Mouse (Mus musculus) brain, adult 2 months (tissue): ENCODE measurements at regions not wholly inside any gene's neighbourhood (a gene's known extent, or its start where the extent isn't known, plus 50 kb on each side); places are given as distances from the start of the nearest gene placed in this dataset.

ENCODE experiments used
- DNase-seq: peaks from one replicate; pipeline ENCODE4 v3.0.0; 2011; ENCODE audit warnings: low read depth, low spot score

DNA sequence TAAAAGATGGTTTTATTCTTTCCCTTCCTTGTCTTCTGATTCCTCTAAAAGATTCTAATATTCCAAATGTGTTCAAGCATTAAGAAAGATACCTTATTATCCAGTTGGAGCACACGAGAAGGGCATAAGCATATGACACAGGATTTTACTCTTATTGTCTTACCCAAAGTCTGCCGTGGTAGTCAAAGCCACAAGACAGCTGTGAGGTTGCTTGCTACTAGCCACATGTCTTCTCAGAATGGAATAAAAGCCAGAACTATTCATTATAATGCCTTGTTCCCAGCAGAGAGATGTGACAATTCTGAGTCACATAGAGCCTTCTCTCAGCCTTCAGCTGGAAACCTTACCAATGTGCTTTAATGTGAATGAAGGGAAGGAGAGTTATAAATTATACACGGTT, 71.5 kb downstream of the Pdha2 start:
- DNase-seq, result no peak

DNA sequence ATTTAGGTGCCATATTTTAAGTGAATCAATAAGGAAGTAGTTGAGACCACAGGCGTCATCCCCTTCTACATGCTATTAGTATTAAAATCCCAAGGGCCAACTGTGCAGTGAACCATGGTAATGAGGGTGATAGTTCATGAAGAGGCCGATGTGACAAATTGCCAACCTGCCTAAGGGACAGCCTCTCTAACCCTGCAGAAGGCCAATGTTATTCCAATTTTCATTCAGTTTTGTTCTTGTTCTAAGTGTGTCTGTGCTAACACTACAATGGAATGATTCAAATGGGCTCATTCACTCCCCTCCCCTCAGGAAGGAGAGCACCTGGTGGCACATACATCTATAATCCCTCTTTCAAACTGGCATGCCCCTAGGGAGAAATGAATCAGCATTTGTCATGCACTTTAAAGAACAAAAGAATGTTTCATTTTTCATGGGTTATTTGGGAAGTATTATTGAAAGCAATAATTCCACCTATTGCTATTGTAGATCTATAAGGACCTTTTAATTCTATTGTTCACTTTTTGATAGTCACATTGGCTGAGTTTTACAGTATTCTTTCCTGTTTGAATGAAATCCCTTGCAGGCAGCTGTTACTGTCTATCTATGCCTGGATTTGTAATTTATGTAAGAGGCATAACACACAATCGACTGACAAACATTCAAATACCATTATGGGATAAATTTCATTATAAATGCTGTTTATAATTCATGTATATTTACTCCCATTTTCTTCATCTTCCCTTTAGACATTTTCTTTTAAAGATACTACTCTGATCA, 99.6 kb downstream of the Pdha2 start:
- peak; percentile 4 for DNase-seq

DNA sequence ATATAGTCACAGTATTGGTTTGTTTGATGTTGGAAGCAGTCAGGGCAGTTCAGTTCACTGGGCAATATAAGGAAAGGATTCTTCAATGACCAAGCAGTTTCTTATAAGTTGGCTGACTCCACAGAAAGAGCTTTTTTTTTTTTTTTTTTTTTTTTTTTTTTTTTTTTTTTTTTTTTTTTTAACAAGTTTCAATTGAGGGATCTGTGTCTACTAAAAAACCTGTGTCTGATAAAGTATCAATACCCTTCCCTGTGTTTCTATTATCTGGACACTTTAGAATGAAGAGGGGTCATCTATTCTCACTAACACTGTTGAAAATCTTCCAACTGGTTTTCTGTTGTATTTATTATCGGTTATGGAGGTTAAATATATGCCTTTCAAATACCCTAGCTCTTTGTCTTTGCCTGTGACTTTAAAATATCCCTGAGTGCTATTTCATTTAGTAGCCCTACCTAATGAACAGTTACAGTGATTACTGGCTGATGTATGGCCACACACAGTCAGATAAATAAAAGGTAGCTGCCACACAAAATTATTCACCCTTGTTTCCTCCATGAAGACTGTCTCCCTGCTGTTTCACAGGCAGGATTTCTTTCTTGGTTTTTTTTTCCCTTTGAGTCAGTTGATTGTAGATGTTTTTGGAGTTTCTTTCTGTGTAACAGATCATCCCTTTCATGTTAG, 100.3 kb downstream of the Pdha2 start:
- DNase-seq, result no peak
